Mouse (Mus musculus) neutrophil, adult 65 days (primary cell): ENCODE measurements around the gene Hvcn1. TPM values are rescaled to one million over a fixed set of nuclear protein-coding genes. Genes with fewer than 3 reads are reported as not detected.

ENCODE experiments used
- total RNA-seq: library from RNA; stranded (reverse); gene quantifications from 2 replicates; pipeline ENCODE4 v1.2.4, GENCODE M21; 2023

Gene Hvcn1
- 90.1 and 98.8 TPM in 2 replicates for total RNA-seq

DNA sequence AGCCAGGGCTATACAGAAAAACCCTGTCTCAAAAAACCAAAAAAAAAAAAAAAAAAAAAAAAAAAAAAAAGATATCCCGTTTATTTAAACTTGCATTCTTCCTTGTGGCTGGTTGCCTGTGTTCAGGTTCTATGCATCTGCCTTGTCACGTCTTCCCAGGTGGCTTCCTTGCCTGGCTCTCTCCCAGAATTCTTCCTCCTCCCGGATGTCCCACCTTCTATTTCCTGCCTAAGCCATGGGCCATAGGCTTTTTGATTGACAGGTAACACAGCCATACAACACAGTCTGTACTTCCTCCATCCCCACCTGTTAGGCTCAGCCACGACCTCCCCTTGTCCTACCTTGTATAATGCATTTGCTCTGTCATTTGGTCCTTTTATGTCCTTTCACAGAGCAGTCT is at the start of gene Hvcn1:
TSS of gene Hvcn1 (plus strand) at position 330 of the 400 bp plus-strand sequence.

DNA sequence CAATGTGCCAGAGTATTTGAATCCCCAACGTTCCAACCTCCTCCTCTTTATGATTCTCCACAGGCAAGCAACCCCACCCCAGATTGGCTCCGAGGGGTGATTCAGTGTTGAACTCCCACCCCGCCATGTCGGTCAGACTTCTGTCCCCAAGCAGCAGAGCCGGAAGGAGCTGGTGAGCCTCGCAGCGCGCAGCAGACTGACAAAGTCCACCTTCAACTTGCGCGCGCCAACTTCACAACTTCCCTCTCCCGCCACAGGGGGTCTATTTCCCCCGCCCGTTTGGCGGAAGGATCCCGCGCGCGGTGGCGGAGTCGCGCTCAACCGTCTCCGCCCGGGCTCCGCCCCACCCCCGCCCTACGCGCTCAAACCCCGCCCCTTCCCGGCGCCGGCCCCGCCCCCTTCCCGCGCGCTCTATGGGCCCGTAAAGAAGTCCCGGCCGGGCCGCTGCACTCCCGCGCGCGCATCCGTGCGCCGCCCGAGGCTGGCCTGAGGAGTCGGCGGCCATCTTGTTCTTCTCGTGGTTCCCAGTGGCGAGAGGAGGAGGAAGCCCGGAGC is 48.7 kb upstream of the Hvcn1 start, which contains the start of gene Ppp1cc:
TSS of gene Ppp1cc (plus strand) at position 452 of the 555 bp plus-strand sequence.

GRCm38 (mm10) chr5:122263933-122264905 is 57.6 kb downstream of the Hvcn1 start, which contains the start of gene Tctn1:
Gene Tctn1 (minus strand): TSS chr5:122264460.

GRCm38 (mm10) chr5:122284183-122285028 is 77.8 kb downstream of the Hvcn1 start, which contains the start of gene Pptc7:
Gene Pptc7 (plus strand): TSS chr5:122284365.

Other genes with a start within 250 kb of the Hvcn1 start
- gene Cux2, start 156.7 kb upstream of the Hvcn1 start, total RNA-seq: 0.27 and 1.7 TPM in 2 replicates
- gene Myl2, start 105.9 kb upstream of the Hvcn1 start, total RNA-seq: 5.8 and 10.0 TPM in 2 replicates
- 8.9 and 12.0 TPM in 2 replicates for gene Ccdc63, start 66.0 kb upstream of the Hvcn1 start, total RNA-seq
- gene Ppp1cc, start 48.5 kb upstream of the Hvcn1 start, total RNA-seq: 128 and 167 TPM in 2 replicates
- gene Tctn1, start 57.7 kb downstream of the Hvcn1 start, total RNA-seq: 7.6 TPM in 2 replicates
- gene Pptc7, start 77.6 kb downstream of the Hvcn1 start, total RNA-seq: 11.2 and 14.2 TPM in 2 replicates
- 0.29 TPM in 1 of 2 replicates, not detected in the other for gene Rad9b, start 147.4 kb downstream of the Hvcn1 start, total RNA-seq
- 52.9 and 57.5 TPM in 2 replicates for gene Vps29, start 147.6 kb downstream of the Hvcn1 start, total RNA-seq
- 8.2 and 11.1 TPM in 2 replicates for gene Gpn3, start 165.1 kb downstream of the Hvcn1 start, total RNA-seq
- 4.4 and 5.3 TPM in 2 replicates for gene Fam216a, start 165.6 kb downstream of the Hvcn1 start, total RNA-seq
- 581 and 726 TPM in 2 replicates for gene Arpc3, start 185.1 kb downstream of the Hvcn1 start, total RNA-seq
- 26.0 and 35.8 TPM in 2 replicates for gene Anapc7, start 214.9 kb downstream of the Hvcn1 start, total RNA-seq